Mouse (Mus musculus) megakaryocyte, embryonic 14.5 days (primary cell): ENCODE measurements around the gene Fam155a. TPM values are rescaled to one million over a fixed set of nuclear protein-coding genes. Genes with fewer than 3 reads are reported as not detected.

Experiments
- H3K27me3 ChIP-seq: replicated peaks from 2 replicates; pipeline ENCODE3; 2012; ENCODE audit warnings: inconsistent platforms
- H3K36me3 ChIP-seq: replicated peaks from 2 replicates; pipeline ENCODE3; 2012; ENCODE audit warnings: low read length, inconsistent platforms, mixed read lengths
- H3K4me1 ChIP-seq: 2 replicates; pipeline ENCODE4 v1.6.1; 2012; ENCODE audit warnings: inconsistent platforms
- H3K4me3 ChIP-seq: replicated peaks from 2 replicates; pipeline ENCODE3; 2012; ENCODE audit warnings: moderate library complexity, mild to moderate bottlenecking, inconsistent platforms
- H3K9me3 ChIP-seq: 2 replicates; pipeline ENCODE4 v1.6.1; 2012; ENCODE audit warnings: inconsistent platforms
- FLI1 ChIP-seq: IDR thresholded peaks from 2 replicates; pipeline ENCODE4 v1.6.1; 2012; ENCODE audit warnings: low read length, inconsistent platforms, mixed read lengths
- GATA1 ChIP-seq: IDR thresholded peaks from 3 replicates; pipeline ENCODE4 v1.6.1; 2012; ENCODE audit warnings: mixed read lengths, low read length, inconsistent platforms, borderline replicate concordance
- polyA plus RNA-seq: library from polyadenylated mRNA; stranded (reverse); fragments of >175 nt; gene quantifications from 2 replicates; pipeline ENCODE4 v1.2.3, GENCODE M21; 2012; ENCODE audit warnings: low replicate concordance; ENCODE audit not compliant: insufficient read depth

Gene Fam155a
- polyA plus RNA-seq, 1 experiment = 0.10 TPM

GRCm38 (mm10) chr8:9261527-9261926, 509.4 kb downstream of the Fam155a start:
- no peaks in the 10 kb centered on the region for H3K36me3 ChIP-seq
- TF ChIP-seq GATA1 (no peak), FLI1 (no peak)
- no peaks in the 10 kb centered on the region for H3K4me1 ChIP-seq
- H3K9me3 ChIP-seq = peaks cover 13% of the 10 kb centered on the region; the same call in 1 of the 2 replicates
- no peak overlapping the region for H3K4me3 ChIP-seq
- no peaks in the 10 kb centered on the region for H3K27me3 ChIP-seq

- no peaks in the 10 kb centered on the region for H3K27me3 ChIP-seq
- TF ChIP-seq GATA1 (no peak), FLI1 (no peak)
- H3K4me3 ChIP-seq = peak overlapping the region; percentile 20
- H3K36me3 ChIP-seq = no peaks in the 10 kb centered on the region
- no peaks in the 10 kb centered on the region for H3K4me1 ChIP-seq
- H3K9me3 ChIP-seq = peaks cover 8% of the 10 kb centered on the region; the same call in 1 of the 2 replicates
Observed at GRCm38 (mm10) chr8:9255316-9255715, 515.6 kb downstream of the Fam155a start.

DNA sequence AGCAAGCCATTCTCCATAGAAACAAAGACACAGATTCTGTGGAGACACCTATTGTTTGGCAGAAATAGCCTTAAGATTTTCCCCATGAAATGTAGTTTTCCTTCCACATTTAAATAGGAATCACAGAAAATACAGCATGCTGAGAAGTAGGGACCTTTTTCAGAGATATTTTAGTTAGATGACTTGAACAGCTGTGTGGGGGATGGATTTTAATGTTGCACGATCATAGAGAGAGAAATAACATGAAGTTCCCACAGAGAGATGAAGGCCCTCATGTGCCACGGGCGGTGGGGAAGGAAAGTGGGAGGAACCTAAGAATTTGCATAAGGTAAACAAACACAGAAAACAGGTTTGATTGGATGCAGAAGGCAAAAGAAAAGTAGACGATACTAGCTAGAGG, 518.0 kb downstream of the Fam155a start:
- H3K4me3 ChIP-seq = no peak overlapping the region
- TF ChIP-seq GATA1 = no peak
- TF ChIP-seq FLI1 = no peak
- no peaks in the 10 kb centered on the region for H3K27me3 ChIP-seq
- H3K9me3 ChIP-seq = peaks cover 11% of the 10 kb centered on the region; the same call in 1 of the 2 replicates
- no peaks in the 10 kb centered on the region for H3K4me1 ChIP-seq
- no peaks in the 10 kb centered on the region for H3K36me3 ChIP-seq

DNA sequence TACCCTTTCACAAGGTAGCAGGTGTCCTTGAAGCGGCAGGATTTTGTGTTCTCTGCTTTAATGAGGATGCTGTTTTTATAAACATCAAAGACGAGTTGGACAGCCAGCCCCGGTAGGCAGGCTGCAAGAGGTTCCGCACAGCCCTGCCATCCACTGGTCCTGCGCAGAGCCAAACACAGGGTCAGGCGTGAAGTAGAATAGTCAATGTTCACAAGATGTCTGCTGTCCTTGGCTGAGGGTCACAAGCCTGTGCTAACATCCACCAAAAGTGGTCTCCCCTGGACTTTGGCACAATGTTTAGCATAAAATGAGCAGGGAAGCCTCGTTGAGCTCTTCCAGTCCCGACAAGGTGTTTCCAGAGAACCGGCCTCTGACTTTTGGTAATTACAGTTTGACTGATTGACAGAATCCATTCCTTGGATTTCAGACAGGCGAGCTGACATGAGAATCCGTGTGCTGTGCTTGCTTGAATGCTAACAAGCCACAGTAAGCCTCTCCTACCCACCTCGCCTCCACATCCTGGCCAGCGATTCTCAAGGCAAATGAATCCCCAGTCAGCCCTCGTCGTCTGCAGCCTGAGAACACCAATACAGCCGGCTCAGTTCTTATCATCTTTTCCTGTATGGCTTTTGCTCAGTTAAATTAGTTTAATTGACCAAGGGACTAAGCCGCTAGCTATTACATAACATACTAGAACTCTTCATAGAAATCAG, 522.7 kb downstream of the Fam155a start:
- Histone ChIP-seq H3K27me3 (no peaks in the 10 kb centered on the region), H3K4me1 (no peaks in the 10 kb centered on the region), H3K4me3 (no peak overlapping the region), H3K9me3 (peaks cover 8% of the 10 kb centered on the region; the same call in 1 of the 2 replicates), H3K36me3 (no peaks in the 10 kb centered on the region)
- no peak for TF ChIP-seq FLI1
- no peak for TF ChIP-seq GATA1

- H3K36me3 ChIP-seq = no peaks in the 10 kb centered on the region
- TF ChIP-seq GATA1 = no peak
- no peak for TF ChIP-seq FLI1
- H3K27me3 ChIP-seq = no peaks in the 10 kb centered on the region
- no peaks in the 10 kb centered on the region for H3K4me1 ChIP-seq
- no peak overlapping the region for H3K4me3 ChIP-seq
- 0 out of 2 replicates have a peak, but pooled peaks cover 3% of the 10 kb centered on the region for H3K9me3 ChIP-seq
Observed at GRCm38 (mm10) chr8:9245994-9246393, 525.0 kb downstream of the Fam155a start.

DNA sequence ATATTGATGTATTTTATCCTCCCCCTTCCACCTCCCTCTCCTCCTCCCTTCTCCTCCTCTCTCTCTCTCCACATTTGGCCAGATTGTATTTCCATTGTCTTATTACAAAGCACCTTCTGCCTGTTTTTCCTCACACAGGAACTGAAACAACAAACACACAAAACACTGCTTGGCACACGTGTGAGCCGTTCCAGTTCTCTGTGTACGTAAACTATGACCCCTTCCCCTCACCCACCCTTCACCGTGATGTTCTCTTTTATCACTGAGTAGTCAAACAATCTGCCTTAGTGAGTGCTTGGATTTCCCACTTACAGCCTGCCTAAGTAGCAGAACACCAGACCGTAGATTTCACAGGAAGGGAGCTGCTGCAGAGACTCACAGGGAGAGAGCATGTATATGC, 530.0 kb downstream of the Fam155a start:
- Histone ChIP-seq H3K27me3 (no peaks in the 10 kb centered on the region), H3K4me1 (no peaks in the 10 kb centered on the region), H3K9me3 (no peaks in the 10 kb centered on the region), H3K36me3 (no peaks in the 10 kb centered on the region), H3K4me3 (no peak overlapping the region)
- TF ChIP-seq FLI1 = no peak
- no peak for TF ChIP-seq GATA1

GRCm38 (mm10) chr8:9239741-9240140, 531.2 kb downstream of the Fam155a start:
- TF ChIP-seq GATA1 = no peak
- no peak for TF ChIP-seq FLI1
- Histone ChIP-seq H3K9me3 (no peaks in the 10 kb centered on the region), H3K4me3 (no peak overlapping the region)

GRCm38 (mm10) chr8:9238974-9239373, 532.0 kb downstream of the Fam155a start:
- Histone ChIP-seq H3K4me3 (no peak overlapping the region), H3K27me3 (no peaks in the 10 kb centered on the region), H3K9me3 (no peaks in the 10 kb centered on the region), H3K4me1 (no peaks in the 10 kb centered on the region), H3K36me3 (no peaks in the 10 kb centered on the region)
- TF ChIP-seq GATA1 (no peak), FLI1 (no peak)

More at GRCm38 (mm10) chr8:9239741-9240140, 531.2 kb downstream of the Fam155a start:
- Histone ChIP-seq H3K27me3 (no peaks in the 10 kb centered on the region), H3K36me3 (no peaks in the 10 kb centered on the region), H3K4me1 (no peaks in the 10 kb centered on the region)

GRCm38 (mm10) chr8:9233326-9233919, 537.5 kb downstream of the Fam155a start:
- TF ChIP-seq FLI1 = no peak
- TF ChIP-seq GATA1 = no peak
- Histone ChIP-seq H3K9me3 (no peaks in the 10 kb centered on the region), H3K4me1 (0 out of 2 replicates have a peak, but pooled peaks cover 3% of the 10 kb centered on the region), H3K4me3 (no peak overlapping the region), H3K27me3 (no peaks in the 10 kb centered on the region), H3K36me3 (no peaks in the 10 kb centered on the region)

DNA sequence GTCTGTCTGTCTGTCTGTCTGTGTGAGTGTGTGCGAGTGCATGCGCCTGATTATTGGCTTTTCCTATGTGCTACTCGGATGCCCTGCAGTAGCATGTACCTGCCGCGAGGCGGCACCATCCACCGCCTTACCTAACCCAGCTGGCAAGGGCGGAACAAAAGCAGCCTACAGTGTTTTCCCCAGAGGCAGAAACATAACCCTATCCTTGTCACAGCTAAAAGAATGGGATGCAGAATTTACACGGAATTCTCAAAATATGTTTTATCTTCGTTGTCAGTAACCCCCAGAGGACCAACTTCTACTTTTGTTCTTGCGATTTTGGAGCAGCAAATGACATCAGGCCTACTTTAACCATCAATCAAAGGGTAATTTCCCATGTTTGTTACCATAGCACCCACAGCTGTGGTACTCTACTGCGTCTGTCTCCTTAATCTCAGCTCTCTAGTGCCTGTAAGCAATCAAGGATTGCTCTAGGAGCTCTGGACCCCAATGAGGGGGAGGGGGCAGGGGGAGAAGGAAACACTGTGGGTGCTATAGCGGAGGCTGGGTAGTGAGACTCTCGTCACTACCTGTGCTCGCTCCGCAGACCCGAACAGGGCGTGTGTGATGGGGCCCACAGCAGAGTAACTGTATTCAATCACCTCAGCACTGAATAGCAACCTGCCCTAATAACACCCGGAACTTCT, 543.0 kb downstream of the Fam155a start:
- H3K9me3 ChIP-seq = no peaks in the 10 kb centered on the region
- TF ChIP-seq FLI1 (no peak), GATA1 (no peak)

More for the DNA sequence above, 543.0 kb downstream of the Fam155a start:
- Histone ChIP-seq H3K4me3 (no peak overlapping the region), H3K4me1 (peaks cover 5% of the 10 kb centered on the region), H3K27me3 (no peaks in the 10 kb centered on the region), H3K36me3 (no peaks in the 10 kb centered on the region)
